Mouse (Mus musculus): Measurements from ENCODE around the gene Tgfbr2. TPM values are rescaled to one million over a fixed set of nuclear protein-coding genes. Genes with fewer than 3 reads are reported as not detected.

Gene Tgfbr2
- total RNA-seq (2014; fragmentation: Nextera tagmentation) (5.9 and 9.5 TPM in 2 replicates), total RNA-seq (2017) (7.0 and 12.4 TPM in 2 replicates)

GRCm38 (mm10) chr9:116174481-116175461 is at the start of gene Tgfbr2:
Gene Tgfbr2, minus strand, starts transcription at chr9:116175360.
- peak; percentile 77 for ATAC-seq (replicated peaks; ENCODE audit: low FRiP score, low TSS enrichment, poor library complexity, severe bottlenecking)

- no peak for ATAC-seq (replicated peaks; ENCODE audit: low FRiP score, low TSS enrichment, poor library complexity, severe bottlenecking)
These were observed 48.2 kb upstream of the Tgfbr2 start for GRCm38 (mm10) chr9:116223368-116223767.

- no peak for ATAC-seq (replicated peaks; ENCODE audit: low FRiP score, low TSS enrichment, poor library complexity, severe bottlenecking)
These were observed 47.5 kb upstream of the Tgfbr2 start for GRCm38 (mm10) chr9:116222643-116223042.

GRCm38 (mm10) chr9:116222000-116222399 is 46.8 kb upstream of the Tgfbr2 start:
- ATAC-seq (replicated peaks; ENCODE audit: low FRiP score, low TSS enrichment, poor library complexity, severe bottlenecking) = no peak

- no peak for ATAC-seq (replicated peaks; ENCODE audit: low FRiP score, low TSS enrichment, poor library complexity, severe bottlenecking)
These were observed 46.4 kb upstream of the Tgfbr2 start for GRCm38 (mm10) chr9:116221565-116221964.

- ATAC-seq (replicated peaks; ENCODE audit: low FRiP score, low TSS enrichment, poor library complexity, severe bottlenecking) = no peak
These were observed 45.5 kb upstream of the Tgfbr2 start for GRCm38 (mm10) chr9:116220616-116221015.

GRCm38 (mm10) chr9:116220159-116220515 is 45.0 kb upstream of the Tgfbr2 start:
- ATAC-seq (replicated peaks; ENCODE audit: low FRiP score, low TSS enrichment, poor library complexity, severe bottlenecking) = no peak

- no peak for ATAC-seq (replicated peaks; ENCODE audit: low FRiP score, low TSS enrichment, poor library complexity, severe bottlenecking)
These were observed 44.3 kb upstream of the Tgfbr2 start for GRCm38 (mm10) chr9:116219234-116220158.

- ATAC-seq (replicated peaks; ENCODE audit: low FRiP score, low TSS enrichment, poor library complexity, severe bottlenecking) = no peak
These were observed 43.6 kb upstream of the Tgfbr2 start for GRCm38 (mm10) chr9:116218780-116219179.

- no peak for ATAC-seq (replicated peaks; ENCODE audit: low FRiP score, low TSS enrichment, poor library complexity, severe bottlenecking)
These were observed 41.9 kb upstream of the Tgfbr2 start for GRCm38 (mm10) chr9:116217099-116217498.

GRCm38 (mm10) chr9:116216677-116217076 is 41.5 kb upstream of the Tgfbr2 start:
- ATAC-seq (replicated peaks; ENCODE audit: low FRiP score, low TSS enrichment, poor library complexity, severe bottlenecking) = no peak

- ATAC-seq (replicated peaks; ENCODE audit: low FRiP score, low TSS enrichment, poor library complexity, severe bottlenecking) = no peak
These were observed 39.1 kb upstream of the Tgfbr2 start for GRCm38 (mm10) chr9:116214296-116214695.

- no peak for ATAC-seq (replicated peaks; ENCODE audit: low FRiP score, low TSS enrichment, poor library complexity, severe bottlenecking)
These were observed 37.9 kb upstream of the Tgfbr2 start for GRCm38 (mm10) chr9:116212915-116213619.

- ATAC-seq (replicated peaks; ENCODE audit: low FRiP score, low TSS enrichment, poor library complexity, severe bottlenecking) = no peak
These were observed 36.9 kb upstream of the Tgfbr2 start for GRCm38 (mm10) chr9:116212069-116212468.

- no peak for ATAC-seq (replicated peaks; ENCODE audit: low FRiP score, low TSS enrichment, poor library complexity, severe bottlenecking)
These were observed 33.2 kb upstream of the Tgfbr2 start for GRCm38 (mm10) chr9:116208169-116208904.

GRCm38 (mm10) chr9:116206901-116207300 is 31.7 kb upstream of the Tgfbr2 start:
- ATAC-seq (replicated peaks; ENCODE audit: low FRiP score, low TSS enrichment, poor library complexity, severe bottlenecking) = no peak

- ATAC-seq (replicated peaks; ENCODE audit: low FRiP score, low TSS enrichment, poor library complexity, severe bottlenecking) = no peak
These were observed 28.5 kb upstream of the Tgfbr2 start for GRCm38 (mm10) chr9:116203675-116204074.

- no peak for ATAC-seq (replicated peaks; ENCODE audit: low FRiP score, low TSS enrichment, poor library complexity, severe bottlenecking)
These were observed 24.0 kb upstream of the Tgfbr2 start for GRCm38 (mm10) chr9:116199127-116199526.

GRCm38 (mm10) chr9:116198488-116198887 is 23.3 kb upstream of the Tgfbr2 start:
- ATAC-seq (replicated peaks; ENCODE audit: low FRiP score, low TSS enrichment, poor library complexity, severe bottlenecking) = no peak

Measured in megakaryocyte-erythroid progenitor cell, adult 5-6 weeks (primary cell).